Comparison of ENCODE assay signal across 20 mouse cellular contexts in genomic region chr3:79472362-79472761, GRCm38 (mm10).
DNase-seq lines count a peak whose midpoint lies in the region; ATAC-seq and TF ChIP-seq lines count a peak whose summit lies in the region.
"Had no signal": no experiment of that assay in that cellular context is flagged by ENCODE, and none has a peak within 500 bp of the region (broad histone marks: within the 10 kb centered on the region; RNA-seq: fewer than 3 reads in every experiment).

No protein-coding gene starts in this region.

- no peaks in the 10 kb centered on the region for H3K27me3 ChIP-seq in hindbrain, postnatal 0 days (ENCODE audit: insufficient read depth, low read length)
- H3K27me3 ChIP-seq: forebrain, embryonic 15.5 days; limb, embryonic 13.5 days; midbrain, embryonic 13.5 days; neural tube, embryonic 15.5 days had no signal

- 95% methylated on average over 5 of the region's 5 CpGs for WGBS in hindbrain, postnatal 0 days

- H3K9me3 ChIP-seq in hindbrain, postnatal 0 days (ENCODE audit: low read length): peaks cover 3% of the 10 kb centered on the region; the same call in 1 of the 2 replicates
- H3K9me3 ChIP-seq: forebrain, embryonic 15.5 days; limb, embryonic 13.5 days; midbrain, embryonic 13.5 days; neural tube, embryonic 15.5 days had no signal

- H3K27ac ChIP-seq in hindbrain, postnatal 0 days: no peak overlapping the region
- H3K27ac ChIP-seq: forebrain, embryonic 15.5 days; limb, embryonic 13.5 days; liver, embryonic 14.5 days; midbrain, embryonic 13.5 days; neural tube, embryonic 15.5 days had no signal

- no peak for ATAC-seq in hindbrain, postnatal 0 days
- ATAC-seq: forebrain, embryonic 15.5 days; hindbrain, embryonic 16.5 days; midbrain, embryonic 13.5 days had no signal

- H3K4me2 ChIP-seq in hindbrain, postnatal 0 days (ENCODE audit: low read depth, low read length): no peak overlapping the region
- H3K4me2 ChIP-seq: forebrain, embryonic 15.5 days; heart, embryonic 11.5 days; limb, embryonic 13.5 days; midbrain, embryonic 13.5 days; neural tube, embryonic 15.5 days had no signal

- no peak overlapping the region for H3K9ac ChIP-seq in hindbrain, postnatal 0 days (replicated peaks; ENCODE audit: low read length)
- H3K9ac ChIP-seq: forebrain, embryonic 15.5 days; limb, embryonic 13.5 days; liver, embryonic 14.5 days; midbrain, embryonic 13.5 days; neural tube, embryonic 15.5 days had no signal

- H3K36me3 ChIP-seq in hindbrain, postnatal 0 days (ENCODE audit: insufficient read depth, low read length): peaks cover 3% of the 10 kb centered on the region; the same call in 1 of the 2 replicates

- no peak overlapping the region for H3K4me3 ChIP-seq in hindbrain, postnatal 0 days (ENCODE audit: low read length)
- H3K4me3 ChIP-seq: erythroblast, embryonic 14.5 days; forebrain, embryonic 15.5 days; limb, embryonic 13.5 days; midbrain, embryonic 13.5 days; neural tube, embryonic 15.5 days had no signal

- DNase-seq in frontal cortex, adult 2 months (ENCODE audit: extremely low spot score in 1 of 2, low spot score in 1 of 2): peak; percentile 23 to 49
- DNase-seq in frontal cortex, postnatal 10 days (ENCODE audit: low spot score in 2 of 2): no peak
- DNase-seq in 416B (ENCODE audit: low read depth): peak; percentile 19
- DNase-seq in fat pad, adult 2 months (ENCODE audit: extremely low read depth, low read depth, low spot score): peak; percentile 68
- DNase-seq in lung, postnatal 25 days (ENCODE audit: low spot score): peak; percentile 79
- DNase-seq in kidney, postnatal 14 days: no peak
- DNase-seq in hindbrain, postnatal 0 days (ENCODE audit: low spot score): no peak
- DNase-seq: cerebellum, adult 18-20 months; gastrocnemius, postnatal 25 days; heart, postnatal 4 days; kidney, adult 2 months; thymus, postnatal 4 days had no signal

- no peak for TF ChIP-seq CTCF in hindbrain, postnatal 0 days (IDR thresholded peaks at IDR 0.05; ENCODE audit: low read depth)

- H3K4me1 ChIP-seq in hindbrain, postnatal 0 days (ENCODE audit: insufficient read depth, low read length): no peaks in the 10 kb centered on the region
- H3K4me1 ChIP-seq: limb, embryonic 13.5 days had no signal

Comparison
In these comparisons a context has a peak if more than half of its experiments do, and no peak if none do; other contexts are left out.
1. DNase-seq: peak in frontal cortex, adult 2 months (2 of 2), 416B (single experiment), fat pad, adult 2 months (single experiment) and lung, postnatal 25 days (single experiment); none in frontal cortex, postnatal 10 days (0 of 2), kidney, postnatal 14 days (single experiment) and hindbrain, postnatal 0 days (single experiment).